Mouse (Mus musculus): Measurements from ENCODE around the gene Slfn5.

- TF ChIP-seq CTCF (IDR thresholded peaks at IDR 0.05; ENCODE audit: low read depth) = no peak
- TF ChIP-seq EP300 (IDR thresholded peaks at IDR 0.05; ENCODE audit: low read depth) = no peak
These were observed 62.2 kb downstream of the Slfn5 start for GRCm38 (mm10) chr11:83013356-83013755.

All from liver, postnatal 0 days (tissue).